Mouse (Mus musculus) adipose tissue, adult 10 weeks (tissue): ENCODE results near the gene Zc3h12d. TPM values are rescaled to one million over a fixed set of nuclear protein-coding genes. Genes with fewer than 3 reads are reported as not detected.

ENCODE experiments used
- polyA plus RNA-seq: library from polyadenylated mRNA; stranded (reverse); fragments of 350-450 nt; fragmentation: Illumina TruSeq; extraction: RNeasy Lipid Tissue Mini Kit (QIAGEN cat#74804); gene quantifications from one replicate; pipeline ENCODE4 v1.2.3, GENCODE M21; 2014; ENCODE audit warnings: low read depth, low replicate concordance

Gene Zc3h12d
- polyA plus RNA-seq, result 1.4 TPM

DNA sequence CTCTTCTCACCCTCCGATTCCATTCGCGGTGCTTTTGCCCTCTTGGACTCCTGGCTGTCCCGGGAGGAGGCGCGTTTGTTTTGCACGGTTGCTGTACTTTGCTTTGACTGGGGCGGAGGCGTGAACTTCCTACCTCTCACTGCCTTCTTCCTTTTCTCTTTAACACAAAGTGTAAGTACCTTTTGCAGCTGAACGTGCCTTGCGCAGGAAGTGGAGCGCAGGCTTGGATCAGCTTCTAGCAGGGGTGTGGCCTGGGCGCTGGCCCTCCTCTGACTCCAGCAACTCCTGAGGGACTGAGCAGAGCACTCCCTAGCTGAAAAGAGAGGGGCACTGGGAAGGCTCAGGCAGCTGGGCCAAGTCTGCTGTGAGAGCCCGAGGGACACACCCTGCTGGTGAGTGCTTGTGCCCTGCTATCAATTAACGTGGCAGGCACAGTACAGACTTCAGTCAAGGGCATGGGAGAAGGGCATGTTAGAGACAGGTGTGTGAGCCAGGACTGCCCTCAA, at the start of gene Zc3h12d:
TSS of gene Zc3h12d (plus strand) at position 300 of the 506 bp plus-strand sequence.

DNA sequence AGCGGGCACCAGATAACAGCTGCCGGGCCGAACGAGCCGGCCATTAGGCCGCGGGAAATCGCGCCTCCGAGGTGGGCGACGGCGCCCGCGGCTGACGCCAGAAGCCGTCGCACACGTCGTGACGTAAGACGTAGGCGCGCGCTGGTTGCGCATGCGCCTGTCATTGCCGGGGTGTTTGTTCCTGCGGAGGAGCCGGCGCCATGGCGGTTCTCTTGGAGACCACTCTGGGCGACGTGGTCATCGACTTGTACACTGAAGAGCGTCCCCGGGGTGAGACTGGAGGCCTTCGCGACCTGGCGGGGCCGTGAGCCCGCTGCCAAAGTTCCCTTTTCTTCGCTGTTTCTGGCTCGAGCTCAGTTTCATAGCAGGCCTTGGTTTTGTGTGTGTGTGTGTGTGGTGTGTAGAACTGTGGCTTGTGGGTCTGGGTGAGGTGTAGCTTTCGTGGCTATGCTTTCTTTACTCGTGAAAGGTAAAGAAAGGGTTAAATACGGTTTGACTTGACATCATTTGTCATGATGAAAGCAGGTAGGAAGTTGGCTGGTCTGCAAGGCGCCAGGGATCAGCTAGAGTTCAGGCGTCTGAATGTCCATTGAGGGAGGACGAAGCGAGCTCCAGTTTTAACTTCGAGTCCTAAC, 39.4 kb upstream of the Zc3h12d start, which contains the start of the genes Ginm1 and Ppil4:
TSS of gene Ginm1 (minus strand) at position 74 of the 635 bp plus-strand sequence.
TSS of gene Ppil4 (plus strand) at position 141 of the 635 bp plus-strand sequence.

Other genes with a start within 250 kb of the Zc3h12d start
- 3.0 TPM for gene Lrp11, start 242.7 kb upstream of the Zc3h12d start, polyA plus RNA-seq
- 10.9 TPM for gene Nup43, start 165.0 kb upstream of the Zc3h12d start, polyA plus RNA-seq
- gene Pcmt1, start 151.3 kb upstream of the Zc3h12d start, polyA plus RNA-seq, result 58.7 TPM
- 19.4 TPM for gene Lats1, start 151.3 kb upstream of the Zc3h12d start, polyA plus RNA-seq
- gene Katna1, start 106.5 kb upstream of the Zc3h12d start, polyA plus RNA-seq, result 24.2 TPM
- gene Ginm1, start 39.6 kb upstream of the Zc3h12d start, polyA plus RNA-seq, result 134 TPM
- 27.9 TPM for gene Ppil4, start 39.6 kb upstream of the Zc3h12d start, polyA plus RNA-seq
- gene Tab2, start 123.8 kb downstream of the Zc3h12d start, polyA plus RNA-seq, result 52.0 TPM